Mouse (Mus musculus): Measurements from ENCODE around the gene Grpel1. TPM values are rescaled to one million over a fixed set of nuclear protein-coding genes. Genes with fewer than 3 reads are reported as not detected.

The Grpel1 gene
- polyA plus RNA-seq, 1 experiment from 2014 or later: 74.4 TPM

DNA sequence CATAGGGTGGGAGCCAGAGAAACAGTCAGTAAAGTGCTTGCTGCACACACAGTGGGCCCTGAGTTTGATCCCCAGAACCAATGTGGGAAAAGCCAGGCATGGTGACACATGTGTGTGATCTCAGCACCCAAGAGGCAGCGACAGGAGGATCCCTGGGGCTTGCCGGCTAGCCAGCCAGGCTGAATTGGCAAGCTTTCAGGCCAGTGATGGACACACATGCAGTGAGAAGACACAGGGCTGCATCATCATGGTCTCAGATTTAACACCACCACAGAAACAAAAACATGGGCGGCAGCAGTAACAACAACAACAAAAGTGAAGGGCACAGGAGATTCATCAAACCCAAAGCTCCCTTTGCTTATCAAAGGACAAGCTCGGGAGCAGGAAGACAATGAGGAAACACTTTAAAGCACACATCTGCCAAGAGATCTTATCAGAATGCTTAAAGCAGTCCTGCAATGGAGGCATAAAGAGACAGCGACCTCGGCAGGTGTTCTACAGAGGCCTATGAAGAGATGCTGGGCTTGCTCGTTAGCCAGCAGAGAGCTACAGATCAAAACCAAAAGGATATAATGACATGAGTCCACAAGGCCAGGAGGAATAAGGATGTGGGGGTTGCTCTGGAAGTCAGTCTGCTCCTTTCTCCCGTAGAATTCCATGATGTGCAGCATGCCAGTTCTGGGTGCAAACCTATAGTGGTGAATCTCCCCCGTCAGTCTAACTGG is 18.5 kb upstream of the Grpel1 start:
- peaks cover 29% of the 10 kb centered on the region for H3K4me1 ChIP-seq
- H3K9me3 ChIP-seq: no peaks in the 10 kb centered on the region
- DNase-seq (ENCODE audit: low spot score): no peak
- H3K27me3 ChIP-seq (ENCODE audit: insufficient read depth, poor library complexity, severe bottlenecking): peaks cover 46% of the 10 kb centered on the region
- WGBS: 26% methylated on average over 9 of the region's 9 CpGs
- H3K4me3 ChIP-seq: no peak overlapping the region
- no peak overlapping the region for H3K27ac ChIP-seq
- H3K36me3 ChIP-seq: no peaks in the 10 kb centered on the region

DNA sequence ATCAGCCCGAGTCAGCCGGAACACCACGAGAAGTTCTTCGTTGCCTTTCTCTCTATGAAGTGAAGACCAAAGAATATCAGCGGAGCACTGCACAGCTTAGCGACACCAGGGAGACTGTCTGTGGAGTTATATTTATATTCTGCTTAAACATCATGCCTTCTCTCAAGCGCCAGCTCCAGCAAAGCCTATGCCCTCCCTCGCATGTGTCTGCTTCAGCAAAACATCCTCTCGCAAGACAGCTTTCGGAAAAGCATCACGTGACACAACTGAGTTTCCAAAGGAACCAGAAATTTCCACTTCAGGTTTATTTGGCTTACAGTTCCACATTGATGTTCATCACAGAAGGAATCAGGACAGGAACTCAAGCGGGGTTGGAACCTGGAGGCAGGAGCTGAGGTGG is 16.9 kb upstream of the Grpel1 start:
- H3K27ac ChIP-seq: no peak overlapping the region
- peaks cover 35% of the 10 kb centered on the region for H3K4me1 ChIP-seq
- H3K27me3 ChIP-seq (ENCODE audit: insufficient read depth, poor library complexity, severe bottlenecking): peaks cover 41% of the 10 kb centered on the region
- H3K36me3 ChIP-seq: no peaks in the 10 kb centered on the region
- 90% methylated on average over 12 of the region's 12 CpGs for WGBS
- no peak for DNase-seq (ENCODE audit: low spot score)
- H3K9me3 ChIP-seq: no peaks in the 10 kb centered on the region
- H3K4me3 ChIP-seq: no peak overlapping the region

DNA sequence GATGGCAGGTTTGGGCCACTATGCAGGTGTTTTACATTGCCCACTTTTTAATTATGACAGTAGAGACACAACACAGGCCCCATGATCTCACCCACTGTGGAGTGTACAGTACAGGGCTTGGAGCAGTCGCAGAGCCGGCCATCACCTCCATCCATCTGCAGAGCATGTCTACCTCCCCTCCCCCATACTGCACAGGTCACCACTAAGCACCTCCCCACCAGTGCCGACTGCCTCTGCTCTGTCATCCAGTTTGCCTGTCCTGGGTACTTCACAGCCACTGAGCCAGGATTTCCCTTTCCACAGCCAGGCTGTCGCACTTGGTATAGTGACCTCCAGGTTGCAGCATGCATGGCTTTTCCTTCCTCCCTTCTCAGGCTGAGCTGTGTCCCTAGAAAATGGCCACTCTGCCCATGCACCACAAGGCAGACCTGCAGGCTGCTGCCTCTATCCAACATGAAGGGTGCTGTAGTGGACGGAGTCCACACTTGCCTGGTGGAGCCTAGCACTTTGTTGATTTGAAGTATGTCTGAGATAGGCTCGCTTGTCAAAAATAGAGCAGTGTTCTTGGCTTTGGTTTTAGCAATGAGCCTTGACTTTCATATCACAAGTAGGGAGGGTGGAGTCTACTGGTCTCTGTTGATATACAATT is 15.0 kb upstream of the Grpel1 start:
- 48% methylated on average over 6 of the region's 6 CpGs for WGBS
- H3K27ac ChIP-seq: no peak overlapping the region
- H3K9me3 ChIP-seq: no peaks in the 10 kb centered on the region
- H3K4me1 ChIP-seq: peaks cover 35% of the 10 kb centered on the region
- no peak overlapping the region for H3K4me3 ChIP-seq
- peaks cover 31% of the 10 kb centered on the region for H3K27me3 ChIP-seq (ENCODE audit: insufficient read depth, poor library complexity, severe bottlenecking)
- no peaks in the 10 kb centered on the region for H3K36me3 ChIP-seq
- DNase-seq (ENCODE audit: low spot score): no peak

DNA sequence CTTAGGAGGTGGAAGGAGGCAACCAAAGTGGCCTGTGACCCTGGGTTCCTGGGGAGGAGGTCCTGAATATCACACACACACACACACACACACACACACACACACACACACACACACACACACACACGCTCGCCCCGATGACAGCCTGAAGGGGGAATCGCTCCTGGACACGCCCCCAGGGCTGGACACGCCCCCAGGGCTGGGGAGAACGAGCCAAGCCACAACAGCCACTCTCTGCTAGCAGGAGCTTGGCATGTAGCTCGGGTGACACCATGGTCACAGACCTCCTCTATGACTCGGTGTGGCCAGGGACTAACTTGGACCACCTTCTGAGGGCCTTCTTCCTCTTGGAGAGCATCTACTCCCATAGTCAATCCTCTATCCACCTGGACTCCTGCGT is 13.7 kb upstream of the Grpel1 start:
- peaks cover 18% of the 10 kb centered on the region for H3K27me3 ChIP-seq (ENCODE audit: insufficient read depth, poor library complexity, severe bottlenecking)
- 28% methylated on average over 10 of the region's 10 CpGs for WGBS
- no peak overlapping the region for H3K4me3 ChIP-seq
- no peaks in the 10 kb centered on the region for H3K36me3 ChIP-seq
- no peaks in the 10 kb centered on the region for H3K9me3 ChIP-seq
- no peak for DNase-seq (ENCODE audit: low spot score)
- peaks cover 32% of the 10 kb centered on the region for H3K4me1 ChIP-seq
- H3K27ac ChIP-seq: no peak overlapping the region

DNA sequence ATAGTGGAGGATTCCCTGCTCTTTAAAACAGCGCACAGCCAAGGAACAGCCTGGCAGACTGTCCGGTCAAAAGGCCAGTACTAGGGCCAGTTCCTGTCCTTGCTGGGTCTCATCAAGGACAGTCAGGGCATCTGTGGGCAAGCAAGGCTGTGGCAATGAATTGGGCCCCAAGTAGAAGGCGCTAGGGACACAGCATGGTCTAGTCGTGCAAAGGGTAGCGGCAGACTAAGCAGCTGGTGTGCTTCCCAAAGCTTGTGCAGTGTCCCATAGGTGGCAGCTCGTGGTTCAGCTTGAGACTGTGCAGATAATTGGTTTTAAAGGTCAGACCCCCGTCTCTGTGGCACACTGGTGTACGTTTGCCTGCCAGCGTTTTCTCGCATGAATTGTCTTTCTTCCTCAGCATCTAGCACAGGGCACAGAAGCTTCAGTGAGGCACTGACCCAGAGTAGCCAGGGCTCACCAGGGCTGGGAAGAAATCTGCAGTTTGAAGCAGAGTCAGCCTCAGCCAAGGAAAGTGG is 12.9 kb upstream of the Grpel1 start:
- no peaks in the 10 kb centered on the region for H3K9me3 ChIP-seq
- no peak for DNase-seq (ENCODE audit: low spot score)
- peaks cover 16% of the 10 kb centered on the region; the same call in 1 of the 2 replicates for H3K27me3 ChIP-seq (ENCODE audit: insufficient read depth, poor library complexity, severe bottlenecking)
- no peak overlapping the region for H3K27ac ChIP-seq
- H3K36me3 ChIP-seq: no peaks in the 10 kb centered on the region
- no peak overlapping the region for H3K4me3 ChIP-seq
- WGBS: 78% methylated on average over 10 of the region's 10 CpGs
- H3K4me1 ChIP-seq: peaks cover 32% of the 10 kb centered on the region

DNA sequence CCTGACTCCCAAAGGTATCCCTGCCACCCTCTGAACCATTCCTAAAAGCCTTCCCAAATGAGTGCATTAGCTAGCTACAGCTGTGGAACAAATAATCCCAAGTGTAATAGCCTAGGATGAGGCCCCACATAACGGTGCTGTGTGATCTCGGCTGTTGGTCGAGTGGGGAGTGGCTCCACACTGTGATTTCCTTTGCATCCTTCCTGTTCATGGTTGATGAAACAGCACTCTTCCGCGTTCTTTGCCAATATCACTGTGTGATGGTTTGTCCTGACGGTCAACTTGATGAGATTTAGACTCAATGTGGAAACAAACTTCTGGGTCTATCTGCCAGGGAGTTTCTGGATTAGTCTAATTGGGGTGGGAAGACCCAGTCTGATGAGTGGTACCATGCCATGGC is 12.0 kb upstream of the Grpel1 start:
- Histone ChIP-seq H3K36me3 (no peaks in the 10 kb centered on the region), H3K4me3 (no peak overlapping the region), H3K4me1 (peaks cover 32% of the 10 kb centered on the region), H3K9me3 (no peaks in the 10 kb centered on the region), H3K27me3 (ENCODE audit: insufficient read depth, poor library complexity, severe bottlenecking) (peaks cover 24% of the 10 kb centered on the region; the same call in 1 of the 2 replicates), H3K27ac (no peak overlapping the region)
- no peak for DNase-seq (ENCODE audit: low spot score)
- 79% methylated on average over 6 of the region's 6 CpGs for WGBS

DNA sequence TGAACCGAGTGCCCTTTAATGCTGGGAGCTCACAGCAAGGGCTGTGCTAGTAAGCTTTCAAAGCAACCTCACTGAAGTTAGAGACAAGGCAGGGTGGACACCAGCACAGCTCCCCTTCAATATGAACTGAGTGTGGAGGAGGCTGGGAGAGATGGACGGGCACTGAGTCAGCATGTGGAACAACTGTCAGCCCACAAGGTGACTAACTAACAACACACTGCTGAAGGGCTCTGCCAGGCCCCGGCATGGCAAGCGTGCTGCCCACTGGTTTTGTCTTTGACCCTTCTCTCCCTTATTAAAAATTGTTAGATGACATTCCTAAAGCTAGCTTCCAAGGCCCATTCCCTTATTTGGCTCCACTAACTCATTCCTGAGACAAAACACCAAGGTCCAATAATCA is 7.1 kb upstream of the Grpel1 start:
- Histone ChIP-seq H3K36me3 (no peaks in the 10 kb centered on the region), H3K27me3 (ENCODE audit: insufficient read depth, poor library complexity, severe bottlenecking) (peaks cover 24% of the 10 kb centered on the region; the same call in 1 of the 2 replicates), H3K4me3 (no peak overlapping the region), H3K9me3 (no peaks in the 10 kb centered on the region), H3K4me1 (peaks cover 8% of the 10 kb centered on the region; the same call in 1 of the 2 replicates), H3K27ac (no peak overlapping the region)
- no peak for DNase-seq (ENCODE audit: low spot score)
- 79% methylated on average over 4 of the region's 4 CpGs for WGBS

DNA sequence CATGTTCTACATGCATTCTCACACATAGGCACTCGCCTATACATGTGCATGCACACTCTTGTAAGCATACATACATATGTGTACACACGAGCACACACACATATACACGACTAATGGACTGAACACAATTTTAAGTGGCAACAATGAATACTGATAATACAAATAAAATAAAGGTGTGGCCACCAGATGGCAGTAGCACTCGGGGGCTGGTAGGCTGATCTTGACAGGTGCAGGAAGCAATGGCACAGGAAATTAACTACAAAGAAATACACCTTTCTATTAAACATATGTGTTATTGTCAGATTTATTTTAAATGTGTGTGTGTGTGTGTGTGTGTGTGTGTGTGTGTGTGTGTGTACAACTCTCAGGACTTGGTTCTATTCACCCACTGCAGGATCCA is 5.9 kb upstream of the Grpel1 start:
- Histone ChIP-seq H3K36me3 (no peaks in the 10 kb centered on the region), H3K9me3 (no peaks in the 10 kb centered on the region), H3K27me3 (ENCODE audit: insufficient read depth, poor library complexity, severe bottlenecking) (peaks cover 22% of the 10 kb centered on the region; the same call in 1 of the 2 replicates), H3K27ac (no peak overlapping the region), H3K4me1 (peaks cover 8% of the 10 kb centered on the region; the same call in 1 of the 2 replicates), H3K4me3 (no peak overlapping the region)
- WGBS: 9% methylated on average over 4 of the region's 4 CpGs
- no peak for DNase-seq (ENCODE audit: low spot score)

DNA sequence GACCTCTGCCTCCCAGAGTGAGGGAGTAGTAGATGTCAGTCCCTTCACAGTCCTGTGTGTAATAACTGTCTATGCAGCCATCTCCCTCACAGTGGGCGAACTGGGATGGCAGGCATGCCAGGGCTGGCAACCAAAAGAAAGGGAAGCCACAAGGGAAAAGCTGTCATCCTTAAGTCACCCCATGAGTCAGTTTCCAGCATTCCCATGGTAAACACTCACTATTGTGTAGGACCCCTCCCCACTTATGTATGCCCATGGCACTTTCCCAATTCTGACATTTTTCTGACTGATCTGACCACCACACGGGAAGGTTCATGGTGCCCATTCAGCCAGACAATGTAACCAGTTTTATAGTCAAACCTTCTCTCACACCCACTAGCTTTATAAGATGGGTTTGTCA is 4.1 kb upstream of the Grpel1 start:
- H3K4me3 ChIP-seq: no peak overlapping the region
- peaks cover 14% of the 10 kb centered on the region; the same call in 1 of the 2 replicates for H3K27me3 ChIP-seq (ENCODE audit: insufficient read depth, poor library complexity, severe bottlenecking)
- 85% methylated on average over 2 of the region's 2 CpGs for WGBS
- no peak for DNase-seq (ENCODE audit: low spot score)
- H3K4me1 ChIP-seq: peaks cover 16% of the 10 kb centered on the region; the same call in 1 of the 2 replicates
- H3K27ac ChIP-seq: no peak overlapping the region
- no peaks in the 10 kb centered on the region for H3K9me3 ChIP-seq
- H3K36me3 ChIP-seq: no peaks in the 10 kb centered on the region

DNA sequence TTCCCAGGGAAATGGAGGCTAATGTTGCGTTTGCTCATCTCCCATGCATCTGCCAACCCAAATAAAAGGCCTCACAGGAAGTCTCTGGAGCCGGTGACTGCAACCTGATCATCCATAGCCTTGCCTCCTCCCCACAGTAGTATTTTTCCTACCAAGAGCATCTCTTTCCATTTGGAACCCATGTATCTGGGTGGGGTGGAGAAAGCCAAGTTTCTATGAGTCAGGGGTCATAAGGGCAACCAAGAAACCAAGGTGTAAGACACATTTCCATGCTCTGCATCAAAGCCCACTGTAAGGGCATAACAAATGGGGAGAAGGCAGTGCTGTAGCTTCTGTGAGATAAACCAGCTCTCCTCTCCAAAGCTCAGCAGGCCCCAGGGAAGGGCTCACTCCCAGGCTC is 3.6 kb upstream of the Grpel1 start:
- H3K4me3 ChIP-seq: no peak overlapping the region
- DNase-seq (ENCODE audit: low spot score): no peak
- H3K27me3 ChIP-seq (ENCODE audit: insufficient read depth, poor library complexity, severe bottlenecking): peaks cover 14% of the 10 kb centered on the region; the same call in 1 of the 2 replicates
- no peaks in the 10 kb centered on the region for H3K9me3 ChIP-seq
- no peak overlapping the region for H3K27ac ChIP-seq
- WGBS: 56% methylated on average over 2 of the region's 2 CpGs
- peaks cover 21% of the 10 kb centered on the region for H3K4me1 ChIP-seq
- H3K36me3 ChIP-seq: no peaks in the 10 kb centered on the region

DNA sequence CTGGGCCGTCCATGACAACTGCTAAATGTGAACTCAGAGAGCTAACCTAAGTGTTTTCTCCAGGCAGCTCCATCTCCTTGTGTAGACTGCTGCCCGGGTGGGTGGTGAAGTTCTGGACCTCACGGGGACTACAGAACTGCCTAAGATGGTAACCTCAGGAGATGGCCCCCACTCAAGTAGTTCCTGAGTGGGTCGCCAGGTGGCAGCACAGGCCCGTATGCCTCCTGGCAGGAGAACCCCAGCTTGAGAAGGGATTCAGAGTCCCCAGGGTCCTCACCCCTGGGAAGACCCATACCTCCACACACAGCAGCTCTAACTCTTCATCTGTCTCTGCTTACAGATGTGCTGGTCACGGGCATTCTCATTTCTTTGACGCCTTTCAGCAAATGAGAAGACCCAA is 2.0 kb upstream of the Grpel1 start:
- peaks cover 30% of the 10 kb centered on the region for H3K4me1 ChIP-seq
- H3K4me3 ChIP-seq: no peak overlapping the region
- 0 out of 2 replicates have a peak, but pooled peaks cover 5% of the 10 kb centered on the region for H3K36me3 ChIP-seq
- H3K27me3 ChIP-seq (ENCODE audit: insufficient read depth, poor library complexity, severe bottlenecking): no peaks in the 10 kb centered on the region
- peak; percentile 84 for DNase-seq (ENCODE audit: low spot score)
- H3K27ac ChIP-seq: no peak overlapping the region
- 18% methylated on average over 7 of the region's 7 CpGs for WGBS
- no peaks in the 10 kb centered on the region for H3K9me3 ChIP-seq

DNA sequence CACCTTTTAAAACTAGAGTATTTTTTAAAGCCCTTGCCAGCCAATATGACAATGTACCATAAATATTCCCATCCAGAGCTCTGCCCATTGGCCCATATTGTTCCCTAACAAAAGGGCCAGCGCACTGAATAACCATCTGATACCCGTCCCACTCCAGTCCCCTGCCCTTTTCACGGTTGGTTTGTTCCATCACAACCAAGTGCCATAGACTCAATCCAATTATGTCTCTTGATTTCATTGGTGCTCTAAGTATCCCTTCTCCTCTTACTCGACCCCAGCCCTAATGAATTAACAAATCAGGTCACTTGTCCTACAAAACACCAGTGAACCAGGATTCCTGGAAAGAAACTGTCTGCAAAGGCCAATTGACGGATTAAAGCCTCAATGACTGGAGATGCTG is 1.4 kb upstream of the Grpel1 start:
- DNase-seq (ENCODE audit: low spot score): no peak
- WGBS: 57% methylated on average over 5 of the region's 5 CpGs

DNA sequence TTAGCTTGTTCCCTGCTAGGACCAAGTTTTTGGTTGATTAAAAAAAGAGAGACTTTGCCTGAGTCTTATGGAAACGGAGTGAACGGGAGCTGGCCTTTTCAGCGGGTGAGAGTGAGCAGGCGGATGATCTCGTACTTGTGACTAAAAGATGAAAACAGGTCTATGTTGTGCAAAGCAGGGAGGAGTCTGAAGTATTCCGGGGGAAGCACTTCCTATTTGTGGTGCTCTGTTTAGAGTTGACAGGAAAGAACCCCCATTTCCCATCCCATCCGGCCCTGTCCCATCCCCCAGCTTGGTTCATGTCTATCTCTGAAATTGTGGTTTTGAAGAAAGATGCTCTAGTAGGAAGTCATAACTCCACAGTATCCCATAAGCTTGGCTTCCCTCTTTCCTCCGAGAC is 1.1 kb downstream of the Grpel1 start:
- Histone ChIP-seq H3K9me3 (no peaks in the 10 kb centered on the region), H3K4me3 (peak overlapping the region; percentile 99), H3K27me3 (ENCODE audit: insufficient read depth, poor library complexity, severe bottlenecking) (no peaks in the 10 kb centered on the region), H3K27ac (peak overlapping the region; percentile 94; the same call in 1 of the 2 replicates), H3K36me3 (peaks cover 34% of the 10 kb centered on the region), H3K4me1 (peaks cover 27% of the 10 kb centered on the region)
- 26% methylated on average over 8 of the region's 8 CpGs for WGBS
- no peak for DNase-seq (ENCODE audit: low spot score)

More for the DNA sequence above, 1.4 kb upstream of the Grpel1 start:
- H3K36me3 ChIP-seq: 0 out of 2 replicates have a peak, but pooled peaks cover 10% of the 10 kb centered on the region
- peaks cover 30% of the 10 kb centered on the region for H3K4me1 ChIP-seq
- no peak overlapping the region for H3K4me3 ChIP-seq
- H3K27me3 ChIP-seq (ENCODE audit: insufficient read depth, poor library complexity, severe bottlenecking): no peaks in the 10 kb centered on the region
- no peak overlapping the region for H3K27ac ChIP-seq
- H3K9me3 ChIP-seq: no peaks in the 10 kb centered on the region
